Mouse (Mus musculus) urinary bladder, postnatal 10 days (tissue): ENCODE measurements around the gene Abca2.

Experiments
- DNase-seq: peaks from one replicate; pipeline ENCODE4 v3.0.0; 2022; ENCODE audit warnings: low spot score

Gene Abca2

GRCm38 (mm10) chr2:25460551-25461309 is 32.2 kb downstream of the Abca2 start, which contains the start of gene Paxx:
Paxx (minus strand) TSS chr2:25461094.
- DNase-seq: peak; percentile 80

GRCm38 (mm10) chr2:25461407-25461806 is 32.9 kb downstream of the Abca2 start:
- DNase-seq: no peak

DNA sequence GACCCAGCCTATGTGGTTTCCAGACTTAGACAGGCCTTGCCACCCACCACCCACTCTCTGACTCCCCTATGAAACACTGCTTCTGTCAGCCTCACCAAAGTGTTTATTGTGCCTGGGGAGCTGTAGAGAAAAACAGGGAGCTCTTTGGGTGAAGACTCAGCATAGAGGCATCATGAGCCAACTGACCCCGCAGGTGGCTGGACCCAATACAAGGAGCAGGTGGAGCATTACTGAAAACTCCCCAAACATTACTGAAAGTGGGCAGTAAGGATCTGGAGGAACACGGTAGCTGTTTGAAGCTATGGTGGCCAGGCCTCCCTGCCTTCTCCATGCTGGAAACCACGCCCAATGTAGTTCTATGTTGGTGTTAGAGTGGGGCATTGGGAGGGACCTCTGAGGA is 35.1 kb downstream of the Abca2 start:
- DNase-seq: no peak

- no peak for DNase-seq
These were observed 36.8 kb downstream of the Abca2 start for GRCm38 (mm10) chr2:25465256-25465655.

GRCm38 (mm10) chr2:25465816-25466635 is 37.5 kb downstream of the Abca2 start:
- no peak for DNase-seq

DNA sequence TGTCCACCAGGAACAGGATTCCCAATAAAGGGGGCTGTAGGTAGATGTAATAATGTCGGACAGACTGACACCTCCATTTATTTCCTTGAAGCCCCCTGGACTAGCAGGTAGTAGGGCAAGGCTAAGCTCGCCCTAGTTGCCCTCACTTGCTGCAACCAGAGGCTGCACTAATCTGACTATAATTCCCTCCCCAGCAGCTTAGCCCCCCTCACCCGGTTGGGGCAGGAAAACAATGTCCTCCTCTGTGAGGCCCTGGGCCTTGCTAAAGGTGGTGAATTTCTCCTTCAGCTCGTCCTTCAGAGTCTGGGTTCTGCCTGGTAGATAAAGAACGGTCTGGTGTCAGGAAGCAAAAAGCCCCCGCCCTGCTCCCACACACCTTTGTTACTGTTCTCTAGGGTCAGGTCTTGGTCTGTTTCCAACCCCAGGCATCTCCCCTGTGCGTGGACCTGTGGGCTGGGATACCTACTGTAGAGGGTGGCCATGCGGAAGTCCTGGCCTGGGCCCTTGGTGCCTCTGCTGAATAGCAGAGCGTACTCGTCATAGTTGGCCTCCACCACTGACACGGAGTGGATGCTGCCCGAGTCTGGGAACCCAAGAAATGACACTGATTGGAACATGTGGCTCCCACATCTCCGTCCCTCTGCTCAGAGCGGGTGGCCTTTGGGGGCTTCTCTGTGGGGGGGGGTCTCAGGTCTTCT is 39.3 kb downstream of the Abca2 start:
- no peak for DNase-seq

DNA sequence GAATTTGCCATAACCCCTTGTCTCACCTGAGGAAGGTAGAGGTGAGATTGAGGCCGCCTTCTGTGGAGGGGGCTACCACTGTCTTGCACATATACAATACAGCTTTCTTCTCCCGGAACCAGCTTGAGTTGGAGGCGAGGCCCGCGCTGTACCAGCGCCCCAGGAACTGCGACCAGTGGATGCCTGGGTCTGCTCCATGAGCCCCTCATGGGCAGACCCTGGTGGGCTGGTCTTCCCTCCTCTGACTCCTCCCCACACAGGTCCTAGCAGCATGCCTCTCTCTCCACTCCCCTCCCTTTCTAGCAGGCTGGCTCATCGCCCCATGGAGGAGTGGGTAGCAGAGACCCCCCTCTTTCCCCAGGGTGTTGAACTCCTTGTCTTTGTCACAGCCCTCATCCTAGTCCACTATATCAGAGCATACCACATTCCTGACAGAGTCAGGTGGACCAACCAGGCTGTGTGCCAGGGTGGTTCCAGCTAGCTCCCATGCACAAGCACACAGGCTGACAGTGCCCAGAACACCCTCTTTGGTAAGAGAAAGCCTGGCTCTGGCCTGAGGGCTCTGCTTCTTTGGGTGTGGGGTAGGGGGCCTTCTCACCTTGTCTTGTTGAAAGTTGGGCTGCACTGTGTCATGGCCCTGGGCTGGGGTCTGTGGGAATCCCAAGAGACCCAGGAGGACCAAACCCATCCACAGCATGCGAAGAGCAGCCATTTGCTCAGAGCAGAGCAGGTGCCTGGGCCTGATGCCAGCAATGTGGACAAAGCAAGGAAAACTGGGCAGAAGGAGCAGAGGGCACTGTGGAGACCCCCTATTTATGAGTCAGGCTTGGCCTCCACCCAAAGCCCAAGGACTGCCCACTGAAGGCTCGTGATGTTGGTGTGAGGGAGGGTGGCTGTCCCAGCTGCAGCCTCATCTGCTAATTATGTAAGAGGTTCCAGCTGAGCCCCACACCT is 40.7 kb downstream of the Abca2 start:
- no peak for DNase-seq

GRCm38 (mm10) chr2:25469969-25470368 is 41.5 kb downstream of the Abca2 start, which contains the start of gene Ptgds:
Ptgds (minus strand) TSS chr2:25470046.
- DNase-seq: no peak

GRCm38 (mm10) chr2:25472550-25472949 is 44.0 kb downstream of the Abca2 start:
- DNase-seq: no peak

DNA sequence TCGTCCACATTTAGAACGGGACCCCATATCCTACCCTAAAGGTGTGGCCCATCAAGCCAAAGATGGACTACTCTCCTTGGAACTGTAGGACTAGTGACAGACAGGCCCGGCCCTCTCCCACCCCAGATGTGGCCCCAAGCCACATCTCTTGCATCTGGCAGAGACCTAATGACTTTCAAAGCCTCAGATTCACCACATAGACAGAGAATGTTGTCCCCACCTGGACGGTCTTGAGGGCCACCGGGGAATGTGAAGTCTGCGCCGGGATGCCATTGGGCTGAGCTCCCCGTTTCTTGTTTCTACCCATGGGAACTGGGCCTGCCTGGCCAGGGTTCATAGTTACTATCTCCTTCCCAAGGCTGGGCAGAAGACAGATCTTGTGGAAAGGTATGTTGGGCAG is 49.0 kb downstream of the Abca2 start:
- DNase-seq: no peak

DNA sequence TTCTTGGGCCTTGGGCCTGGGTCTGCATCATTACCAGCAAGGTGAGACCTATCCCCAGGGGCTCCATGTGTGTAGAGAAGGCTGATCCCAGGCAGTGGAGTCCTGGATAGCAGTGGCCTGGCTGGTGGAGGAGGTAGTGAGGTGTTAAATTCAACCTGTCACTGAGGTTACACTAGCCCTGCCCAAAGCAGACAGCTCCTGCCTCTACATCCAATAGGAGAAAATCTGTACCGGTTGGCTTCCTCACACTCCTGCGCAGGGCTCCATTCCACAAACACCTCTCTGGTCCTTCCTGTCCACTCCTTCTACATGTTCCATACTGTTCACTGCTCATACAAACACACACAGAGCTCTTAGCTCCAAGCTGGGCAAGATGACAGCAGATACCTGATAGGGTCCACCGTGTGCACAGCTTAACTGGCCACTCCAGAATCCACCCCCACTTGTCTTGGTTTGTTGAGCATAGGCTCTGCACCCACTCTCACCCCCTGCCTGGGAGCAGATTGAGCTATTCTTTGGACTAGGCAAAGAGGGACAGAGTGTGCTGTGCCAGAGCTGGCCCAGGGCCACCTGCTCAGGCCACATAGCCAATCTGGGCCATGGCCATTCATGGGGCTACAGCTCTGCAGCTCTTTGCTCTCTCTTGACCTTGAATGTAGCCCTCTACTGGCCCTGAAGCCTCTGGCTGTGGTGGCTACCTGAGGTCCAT is 49.6 kb downstream of the Abca2 start:
- no peak for DNase-seq

- no peak for DNase-seq
These were observed 51.2 kb downstream of the Abca2 start for GRCm38 (mm10) chr2:25479551-25480311.

DNA sequence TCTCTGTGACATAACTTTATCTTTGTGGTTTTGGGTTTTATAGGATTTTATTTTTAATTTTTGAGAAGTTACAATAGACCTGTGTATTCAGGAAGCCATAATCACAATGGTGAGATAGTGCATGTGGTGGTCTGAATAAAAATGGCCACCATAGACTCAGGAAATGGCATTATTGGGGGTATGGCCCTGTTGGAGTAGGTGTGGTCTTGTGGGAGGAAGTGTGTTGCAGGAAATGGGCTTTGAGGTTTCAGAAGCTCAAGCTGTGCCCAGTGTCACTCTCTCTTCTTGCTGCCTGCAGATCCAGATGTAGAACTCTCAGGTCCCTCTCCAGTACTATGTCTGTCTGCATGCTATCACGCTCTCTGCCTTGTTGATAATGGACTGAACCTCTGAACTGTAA is 52.0 kb downstream of the Abca2 start:
- no peak for DNase-seq

GRCm38 (mm10) chr2:25482969-25483368 is 54.5 kb downstream of the Abca2 start:
- DNase-seq: no peak

- no peak for DNase-seq
These were observed 56.6 kb downstream of the Abca2 start for GRCm38 (mm10) chr2:25484901-25485647.

DNA sequence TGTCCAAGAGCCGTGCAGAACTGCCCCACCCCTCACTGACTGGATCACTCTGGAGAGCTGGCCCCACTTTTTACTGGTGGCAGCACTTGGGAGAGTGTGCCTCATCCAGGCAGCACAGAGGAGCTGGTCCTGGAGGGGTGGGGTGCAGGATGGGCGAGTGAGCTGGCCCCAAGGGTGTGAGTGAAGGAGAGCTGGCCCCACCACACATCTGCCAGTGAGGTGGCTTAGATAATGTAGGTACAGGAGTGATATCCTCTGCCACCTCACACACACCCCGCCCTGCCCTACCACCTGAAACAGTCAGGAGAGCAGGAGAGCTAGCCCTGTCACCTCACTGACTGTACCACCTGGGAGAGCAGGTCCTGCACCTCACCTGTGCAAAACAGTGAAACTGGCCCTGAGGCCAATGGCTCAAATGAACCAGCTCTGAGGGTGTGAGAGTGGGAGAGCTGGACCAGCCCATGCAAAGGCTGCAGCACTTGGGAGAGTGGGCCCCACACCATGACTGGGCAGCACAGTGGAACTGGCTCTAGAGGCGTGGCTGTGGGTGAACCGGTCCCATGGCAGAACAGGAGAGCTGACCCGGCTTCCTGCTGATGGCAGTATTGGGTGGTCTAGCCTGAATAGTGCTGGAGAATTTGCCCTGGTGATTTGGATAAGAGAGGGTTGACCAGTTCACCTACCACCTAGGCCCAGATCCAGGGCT is 59.6 kb downstream of the Abca2 start:
- no peak for DNase-seq

DNA sequence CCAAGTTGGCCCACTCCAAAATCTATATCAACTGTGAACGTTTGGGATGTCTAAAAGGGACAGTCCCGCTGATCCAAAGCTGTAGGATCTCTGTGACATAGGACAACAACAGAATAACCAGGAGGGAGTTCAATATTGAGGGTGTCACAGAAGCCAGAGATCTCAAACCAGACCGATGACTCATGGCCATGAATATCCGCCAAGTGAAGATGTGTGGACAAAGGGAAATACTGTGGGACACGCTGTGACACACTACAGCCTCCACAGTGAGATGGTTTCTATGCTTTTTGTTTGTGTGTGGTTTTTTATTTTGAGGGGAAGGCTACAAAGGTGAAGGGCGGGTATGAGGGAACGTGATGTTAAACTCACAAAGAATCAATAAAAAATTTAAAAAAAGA is 60.2 kb downstream of the Abca2 start:
- DNase-seq: no peak

DNA sequence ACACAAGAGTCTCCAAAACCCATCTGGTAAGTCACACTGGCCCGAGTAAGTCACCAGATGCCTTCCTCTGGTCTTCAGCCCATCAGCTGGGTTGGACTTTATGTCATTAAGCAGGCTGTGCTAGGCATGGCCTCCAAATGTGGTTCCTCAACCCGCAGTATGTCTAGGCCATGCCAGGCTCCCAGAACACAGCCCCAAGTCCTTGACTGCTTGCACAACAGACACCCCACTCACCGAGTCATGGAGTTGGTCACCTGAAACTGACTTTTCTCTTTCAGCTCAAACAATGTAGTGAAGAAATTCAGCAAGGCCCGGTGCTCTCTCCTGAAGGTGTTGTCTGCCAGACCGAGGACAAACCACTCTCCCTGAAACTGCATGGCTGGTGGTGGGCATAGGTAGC is 64.5 kb downstream of the Abca2 start:
- DNase-seq: no peak

DNA sequence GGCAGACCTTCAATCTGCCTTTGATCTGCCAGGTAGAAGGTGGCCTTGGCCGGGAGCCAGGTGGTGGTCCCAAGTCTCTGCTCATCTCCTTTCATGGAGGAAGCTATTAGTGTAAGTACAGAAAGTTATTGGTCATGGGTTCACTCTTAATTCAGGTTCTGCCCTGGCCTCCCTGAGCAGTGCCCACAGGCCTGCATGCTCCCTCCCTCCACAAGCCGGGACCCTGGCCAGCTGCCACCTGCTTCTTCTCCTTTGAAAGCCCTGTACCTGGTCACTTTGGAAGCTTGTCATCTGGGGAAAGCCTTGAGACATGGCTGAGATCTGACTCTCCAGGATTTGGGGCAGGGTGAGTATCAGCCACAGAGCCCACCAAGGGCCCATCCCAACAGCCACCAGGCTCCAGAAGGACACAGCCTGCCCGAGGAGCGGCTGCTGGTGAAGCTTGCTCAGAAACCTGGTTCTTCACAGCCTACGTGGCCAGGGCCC is 65.0 kb downstream of the Abca2 start, which contains the start of gene Lcn12:
Gene Lcn12, minus strand, starts transcription at position 436 of the 486 bp plus-strand sequence.
- no peak for DNase-seq
